ENCODE assay signal across 8 mouse cellular contexts in the genomic region with DNA sequence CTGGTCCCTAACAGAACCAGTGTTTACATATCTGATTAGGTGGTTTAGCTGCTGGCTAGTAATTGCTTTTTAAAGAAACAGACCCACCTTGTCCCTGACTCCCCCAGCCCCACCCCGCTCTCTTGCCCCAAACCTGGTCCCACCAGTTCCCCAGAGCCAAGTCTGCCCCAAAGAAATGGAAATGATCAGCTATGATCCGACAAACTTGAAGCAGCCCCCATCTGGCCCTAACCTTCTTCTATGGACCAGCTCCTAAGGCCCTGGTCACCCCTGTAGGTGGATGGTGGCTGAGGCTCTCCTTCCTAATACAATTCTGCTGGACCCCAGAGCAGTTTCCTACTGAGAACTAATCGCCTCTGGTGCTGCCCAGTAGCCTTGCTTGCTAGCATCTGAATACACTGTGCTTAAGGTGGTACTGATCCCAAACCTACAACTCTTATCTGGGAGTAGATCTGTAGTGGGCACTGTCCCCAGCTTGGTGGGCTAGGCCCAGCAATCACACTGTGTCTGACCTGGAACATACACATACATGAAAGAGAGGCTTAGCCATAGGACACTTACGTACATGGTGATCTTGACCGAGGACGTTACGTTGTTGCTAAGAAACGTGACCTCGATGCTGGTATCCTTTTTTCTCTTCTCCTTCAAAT. TPM values are rescaled to one million over a fixed set of nuclear protein-coding genes. Genes with fewer than 3 reads are reported as not detected.
DNase-seq lines count a peak whose midpoint lies in the region; ATAC-seq and TF ChIP-seq lines count a peak whose summit lies in the region.
"Had no signal": no experiment of that assay in that cellular context is flagged by ENCODE, and none has a peak within 500 bp of the region (broad histone marks: within the 10 kb centered on the region; RNA-seq: fewer than 3 reads in every experiment).

No protein-coding gene starts in this region.

- H3K27me3 ChIP-seq in lung, postnatal 0 days (replicated peaks; ENCODE audit: insufficient read depth, low read length) = no peaks in the 10 kb centered on the region
- no peaks in the 10 kb centered on the region for H3K27me3 ChIP-seq in forebrain, embryonic 15.5 days
- H3K27me3 ChIP-seq in limb, embryonic 12.5 days = no peaks in the 10 kb centered on the region
- H3K27me3 ChIP-seq in stomach, embryonic 15.5 days (replicated peaks) = no peaks in the 10 kb centered on the region
- H3K27me3 ChIP-seq: megakaryocyte, embryonic 14.5 days had no signal

- no peak for DNase-seq in lung, postnatal 0 days (ENCODE audit: low spot score)
- DNase-seq in lung, postnatal 10 days = no peak
- no peak for DNase-seq in urinary bladder, postnatal 25 days (ENCODE audit: low spot score)
- DNase-seq in cerebellum, adult 18-20 months = no peak

- TF ChIP-seq EP300 in lung, postnatal 0 days (IDR thresholded peaks at IDR 0.05) = no peak

- WGBS in lung, postnatal 0 days = 70% methylated on average over 9 of the region's 9 CpGs
- WGBS in forebrain, embryonic 15.5 days = 77% methylated on average over 9 of the region's 9 CpGs
- 80% methylated on average over 9 of the region's 9 CpGs for WGBS in limb, embryonic 12.5 days
- 66% methylated on average over 9 of the region's 9 CpGs for WGBS in stomach, embryonic 15.5 days

- H3K36me3 ChIP-seq in lung, postnatal 0 days (ENCODE audit: insufficient read depth, low read length) = no peaks in the 10 kb centered on the region
- no peaks in the 10 kb centered on the region for H3K36me3 ChIP-seq in forebrain, embryonic 15.5 days
- no peaks in the 10 kb centered on the region for H3K36me3 ChIP-seq in limb, embryonic 12.5 days
- H3K36me3 ChIP-seq in stomach, embryonic 15.5 days = no peaks in the 10 kb centered on the region

- H3K9me3 ChIP-seq in lung, postnatal 0 days (ENCODE audit: low read length) = no peaks in the 10 kb centered on the region
- no peaks in the 10 kb centered on the region for H3K9me3 ChIP-seq in forebrain, embryonic 15.5 days
- no peaks in the 10 kb centered on the region for H3K9me3 ChIP-seq in limb, embryonic 12.5 days
- no peaks in the 10 kb centered on the region for H3K9me3 ChIP-seq in stomach, embryonic 15.5 days
- H3K9me3 ChIP-seq: megakaryocyte, embryonic 14.5 days had no signal

- peak overlapping the region; percentile 10; the same call in 1 of the 2 replicates for H3K4me3 ChIP-seq in lung, postnatal 0 days (ENCODE audit: low read depth, low read length)
- H3K4me3 ChIP-seq in forebrain, embryonic 15.5 days = 0 out of 2 replicates have a peak overlapping the region, but pooled peaks have one; percentile 30
- peak overlapping the region; percentile 22; the same call in 1 of the 2 replicates for H3K4me3 ChIP-seq in limb, embryonic 12.5 days (replicated peaks)
- peak overlapping the region; percentile 26 for H3K4me3 ChIP-seq in stomach, embryonic 15.5 days (replicated peaks)

- H3K4me2 ChIP-seq in lung, postnatal 0 days (replicated peaks; ENCODE audit: low read depth, low read length) = peak overlapping the region; percentile 54
- H3K4me2 ChIP-seq in forebrain, embryonic 15.5 days (replicated peaks) = peak overlapping the region; percentile 51
- peak overlapping the region; percentile 53 for H3K4me2 ChIP-seq in limb, embryonic 12.5 days
- peak overlapping the region; percentile 54 for H3K4me2 ChIP-seq in stomach, embryonic 15.5 days

- no peak for ATAC-seq in lung, postnatal 0 days
- peak; percentile 60 for ATAC-seq in forebrain, embryonic 15.5 days (replicated peaks)
- peak; percentile 28; the same call in 1 of the 2 replicates for ATAC-seq in limb, embryonic 12.5 days (ENCODE audit: insufficient number of reproducible peaks, insufficient read depth, low FRiP score, low TSS enrichment, low read depth)
- ATAC-seq in stomach, embryonic 15.5 days (ENCODE audit: insufficient read depth, low FRiP score, low read depth) = 0 out of 2 replicates have a peak, but pooled peaks have one; percentile 19

- peak overlapping the region; percentile 36; the same call in 1 of the 2 replicates for H3K9ac ChIP-seq in lung, postnatal 0 days (replicated peaks; ENCODE audit: low read depth)
- H3K9ac ChIP-seq in forebrain, embryonic 15.5 days (replicated peaks) = no peak overlapping the region
- peak overlapping the region; percentile 45 for H3K9ac ChIP-seq in limb, embryonic 12.5 days (replicated peaks)
- no peak overlapping the region for H3K9ac ChIP-seq in stomach, embryonic 15.5 days

- H3K4me1 ChIP-seq in lung, postnatal 0 days (ENCODE audit: insufficient read depth, low read depth, low read length) = peaks cover 7% of the 10 kb centered on the region; the same call in 1 of the 2 replicates
- peaks cover 8% of the 10 kb centered on the region for H3K4me1 ChIP-seq in forebrain, embryonic 15.5 days
- peaks cover 21% of the 10 kb centered on the region for H3K4me1 ChIP-seq in limb, embryonic 12.5 days (replicated peaks)
- H3K4me1 ChIP-seq in stomach, embryonic 15.5 days = peaks cover 12% of the 10 kb centered on the region

- TF ChIP-seq CTCF in lung, postnatal 0 days (IDR thresholded peaks at IDR 0.05) = no peak

- no peak overlapping the region for H3K27ac ChIP-seq in lung, postnatal 0 days (ENCODE audit: low read length)
- H3K27ac ChIP-seq in forebrain, embryonic 15.5 days (replicated peaks) = peak overlapping the region; percentile 57
- peak overlapping the region; percentile 68 for H3K27ac ChIP-seq in limb, embryonic 12.5 days
- H3K27ac ChIP-seq in stomach, embryonic 15.5 days = no peak overlapping the region

RNA-seq across cellular contexts. Expression of gene Pla1a, which starts 32.5 kb away (rescaled TPM):
- polyA plus RNA-seq in lung, postnatal 0 days (2015; fragmentation: Nextera tagmentation; extraction: Ambion mirVana) = 1.2 and 1.6 TPM in 2 replicates
- 0.34 and 0.41 TPM in 2 replicates for polyA plus RNA-seq in forebrain, embryonic 15.5 days (2015; fragmentation: Nextera tagmentation; extraction: Ambion mirVana)
- 0.10 and 0.31 TPM in 2 replicates for polyA plus RNA-seq in limb, embryonic 12.5 days (2016; fragmentation: Nextera tagmentation; extraction: Ambion mirVana)
- polyA plus RNA-seq in stomach, embryonic 15.5 days (2015; fragmentation: Nextera tagmentation; extraction: Ambion mirVana) = 3.2 and 5.8 TPM in 2 replicates

RNA-seq across cellular contexts. Expression of gene Popdc2, which starts 38.4 kb away (rescaled TPM):
- 4.7 and 6.5 TPM in 2 replicates for polyA plus RNA-seq in lung, postnatal 0 days (2015; fragmentation: Nextera tagmentation; extraction: Ambion mirVana)
- polyA plus RNA-seq in forebrain, embryonic 15.5 days (2015; fragmentation: Nextera tagmentation; extraction: Ambion mirVana) = 0.22 and 0.42 TPM in 2 replicates
- polyA plus RNA-seq in limb, embryonic 12.5 days (2016; fragmentation: Nextera tagmentation; extraction: Ambion mirVana) = 0.70 and 1.9 TPM in 2 replicates
- 9.9 and 13.7 TPM in 2 replicates for polyA plus RNA-seq in stomach, embryonic 15.5 days (2015; fragmentation: Nextera tagmentation; extraction: Ambion mirVana)

RNA-seq across cellular contexts. Expression of gene Adprh, which starts 52.1 kb away (rescaled TPM):
- polyA plus RNA-seq in lung, postnatal 0 days (2015; fragmentation: Nextera tagmentation; extraction: Ambion mirVana) = 54.9 and 59.9 TPM in 2 replicates
- 131 and 141 TPM in 2 replicates for polyA plus RNA-seq in forebrain, embryonic 15.5 days (2015; fragmentation: Nextera tagmentation; extraction: Ambion mirVana)
- 142 and 147 TPM in 2 replicates for polyA plus RNA-seq in limb, embryonic 12.5 days (2016; fragmentation: Nextera tagmentation; extraction: Ambion mirVana)
- 77.1 and 80.4 TPM in 2 replicates for polyA plus RNA-seq in stomach, embryonic 15.5 days (2015; fragmentation: Nextera tagmentation; extraction: Ambion mirVana)

RNA-seq across cellular contexts. Expression of gene Gm21987, which starts 53.6 kb away (rescaled TPM):
- polyA plus RNA-seq in lung, postnatal 0 days (2015; fragmentation: Nextera tagmentation; extraction: Ambion mirVana) = not detected in 2 replicates
- polyA plus RNA-seq in forebrain, embryonic 15.5 days (2015; fragmentation: Nextera tagmentation; extraction: Ambion mirVana) = not detected in 2 replicates
- not detected in 2 replicates for polyA plus RNA-seq in limb, embryonic 12.5 days (2016; fragmentation: Nextera tagmentation; extraction: Ambion mirVana)
- polyA plus RNA-seq in stomach, embryonic 15.5 days (2015; fragmentation: Nextera tagmentation; extraction: Ambion mirVana) = not detected in 2 replicates

RNA-seq across cellular contexts. Expression of gene Cox17, which starts 53.6 kb away (rescaled TPM):
- polyA plus RNA-seq in lung, postnatal 0 days (2015; fragmentation: Nextera tagmentation; extraction: Ambion mirVana) = 205 and 218 TPM in 2 replicates
- polyA plus RNA-seq in forebrain, embryonic 15.5 days (2015; fragmentation: Nextera tagmentation; extraction: Ambion mirVana) = 102 and 113 TPM in 2 replicates
- polyA plus RNA-seq in limb, embryonic 12.5 days (2016; fragmentation: Nextera tagmentation; extraction: Ambion mirVana) = 114 and 117 TPM in 2 replicates
- 181 and 190 TPM in 2 replicates for polyA plus RNA-seq in stomach, embryonic 15.5 days (2015; fragmentation: Nextera tagmentation; extraction: Ambion mirVana)

Comparison
In these comparisons a context has a peak if more than half of its experiments do, and no peak if none do; other contexts are left out.
1. H3K27ac ChIP-seq: peak in forebrain, embryonic 15.5 days (single experiment) and limb, embryonic 12.5 days (single experiment); none in lung, postnatal 0 days (single experiment) and stomach, embryonic 15.5 days (single experiment).
2. H3K9ac ChIP-seq: peak in lung, postnatal 0 days (single experiment) and limb, embryonic 12.5 days (single experiment); none in forebrain, embryonic 15.5 days (single experiment) and stomach, embryonic 15.5 days (single experiment).
3. Peak in every context shown above with its lines, with median percentiles within 50 percentile points of each other: H3K4me2 ChIP-seq and H3K4me3 ChIP-seq.